Mouse (Mus musculus): ENCODE data around the gene Araf. TPM values are rescaled to one million over a fixed set of nuclear protein-coding genes. Genes with fewer than 3 reads are reported as not detected.

Gene Araf
- polyA plus RNA-seq, 1 experiment from 2014 or later: 196 TPM

Small RNA genes within 50 kb of the gene (microRNA-seq; reads per million reads assigned to microRNA genes)
- gene Gm24824 (not detected), gene Mir5617 (not detected)

Other genes starting within 250 kb of the Araf start
- gene Rgn, start 248.0 kb upstream of the Araf start, polyA plus RNA-seq (2014; fragmentation: Nextera tagmentation; extraction: Ambion mirVana): 0.34 and 0.40 TPM in 2 replicates
- gene Rbm10, start 180.3 kb upstream of the Araf start, polyA plus RNA-seq (2014; fragmentation: Nextera tagmentation; extraction: Ambion mirVana): 56.6 and 58.8 TPM in 2 replicates
- 219 and 257 TPM in 2 replicates for gene Ndufb11, start 180.2 kb upstream of the Araf start, polyA plus RNA-seq (2014; fragmentation: Nextera tagmentation; extraction: Ambion mirVana)
- 287 and 341 TPM in 2 replicates for gene Uba1, start 139.5 kb upstream of the Araf start, polyA plus RNA-seq (2014; fragmentation: Nextera tagmentation; extraction: Ambion mirVana)
- gene Cdk16, start 109.9 kb upstream of the Araf start, polyA plus RNA-seq (2014; fragmentation: Nextera tagmentation; extraction: Ambion mirVana): 87.2 and 90.7 TPM in 2 replicates
- 67.8 and 73.4 TPM in 2 replicates for gene Usp11, start 93.9 kb upstream of the Araf start, polyA plus RNA-seq (2014; fragmentation: Nextera tagmentation; extraction: Ambion mirVana)
- gene Timp1, start 72.4 kb downstream of the Araf start, polyA plus RNA-seq (2014; fragmentation: Nextera tagmentation; extraction: Ambion mirVana): 4.0 and 4.4 TPM in 2 replicates
- 28.8 and 36.1 TPM in 2 replicates for gene Syn1, start 123.2 kb downstream of the Araf start, polyA plus RNA-seq (2014; fragmentation: Nextera tagmentation; extraction: Ambion mirVana)
- 4.4 and 5.1 TPM in 2 replicates for gene Cfp, start 133.7 kb downstream of the Araf start, polyA plus RNA-seq (2014; fragmentation: Nextera tagmentation; extraction: Ambion mirVana)
- gene Elk1, start 152.8 kb downstream of the Araf start, polyA plus RNA-seq (2014; fragmentation: Nextera tagmentation; extraction: Ambion mirVana): 11.0 and 12.4 TPM in 2 replicates
- 43.8 and 56.3 TPM in 2 replicates for gene Uxt, start 164.2 kb downstream of the Araf start, polyA plus RNA-seq (2014; fragmentation: Nextera tagmentation; extraction: Ambion mirVana)